Mouse (Mus musculus) embryonic facial prominence, embryonic 13.5 days (tissue): ENCODE measurements around the gene Vav1. TPM values are rescaled to one million over a fixed set of nuclear protein-coding genes. Genes with fewer than 3 reads are reported as not detected.

Source experiments
- ATAC-seq: fragments of 200-750 bp; cut with Nextera tagmentation; 2 replicates; pipeline ENCODE4 v1.8.0; 2017; ENCODE audit warnings: low read depth; ENCODE audit not compliant: insufficient number of reproducible peaks, insufficient read depth, low FRiP score, low TSS enrichment
- H3K27ac ChIP-seq: fragments of 300-500 bp; sonication (generic); 2 replicates; pipeline ENCODE4 v1.5.1; 2015; ENCODE audit warnings: moderate library complexity, mild to moderate bottlenecking, inconsistent platforms
- H3K27me3 ChIP-seq: fragments of 300-500 bp; sonication (generic); 2 replicates; pipeline ENCODE4 v1.6.1; 2015; ENCODE audit warnings: mild to moderate bottlenecking, inconsistent platforms
- H3K36me3 ChIP-seq: fragments of 300-500 bp; sonication (generic); 2 replicates; pipeline ENCODE4 v1.6.1; 2015; ENCODE audit warnings: mild to moderate bottlenecking, inconsistent platforms
- H3K4me1 ChIP-seq: fragments of 300-500 bp; sonication (generic); 2 replicates; pipeline ENCODE4 v1.6.1; 2015; ENCODE audit warnings: inconsistent platforms
- H3K4me2 ChIP-seq: fragments of 300-500 bp; sonication (generic); 2 replicates; pipeline ENCODE4 v1.6.1; 2015; ENCODE audit warnings: moderate library complexity, mild to moderate bottlenecking, inconsistent platforms
- H3K4me3 ChIP-seq: fragments of 300-500 bp; sonication (generic); 2 replicates; pipeline ENCODE4 v1.5.1; 2015; ENCODE audit warnings: mild to moderate bottlenecking, inconsistent platforms
- H3K9ac ChIP-seq: fragments of 300-500 bp; sonication (generic); 2 replicates; pipeline ENCODE4 v1.6.1; 2015; ENCODE audit warnings: mild to moderate bottlenecking, inconsistent platforms
- H3K9me3 ChIP-seq: fragments of 300-500 bp; sonication (generic); 2 replicates; pipeline ENCODE4 v1.6.1; 2016; ENCODE audit warnings: inconsistent platforms
- WGBS: fragments of 180-500 bp; shearing (Covaris S2); methylation state at CpG from one replicate; pipeline ENCODE4 v1.1.7; 2015; ENCODE audit warnings: mixed read lengths; 5-methylcytosine and 5-hydroxymethylcytosine counted together
- polyA plus RNA-seq: library from polyadenylated mRNA; unstranded; fragments of >200 nt; fragmentation: Nextera tagmentation; extraction: Ambion mirVana; gene quantifications from 2 replicates; pipeline ENCODE4 v1.2.1, GENCODE M21; 2015

Gene Vav1
- polyA plus RNA-seq, 1 experiment from 2014 or later, result 2.6 TPM

DNA sequence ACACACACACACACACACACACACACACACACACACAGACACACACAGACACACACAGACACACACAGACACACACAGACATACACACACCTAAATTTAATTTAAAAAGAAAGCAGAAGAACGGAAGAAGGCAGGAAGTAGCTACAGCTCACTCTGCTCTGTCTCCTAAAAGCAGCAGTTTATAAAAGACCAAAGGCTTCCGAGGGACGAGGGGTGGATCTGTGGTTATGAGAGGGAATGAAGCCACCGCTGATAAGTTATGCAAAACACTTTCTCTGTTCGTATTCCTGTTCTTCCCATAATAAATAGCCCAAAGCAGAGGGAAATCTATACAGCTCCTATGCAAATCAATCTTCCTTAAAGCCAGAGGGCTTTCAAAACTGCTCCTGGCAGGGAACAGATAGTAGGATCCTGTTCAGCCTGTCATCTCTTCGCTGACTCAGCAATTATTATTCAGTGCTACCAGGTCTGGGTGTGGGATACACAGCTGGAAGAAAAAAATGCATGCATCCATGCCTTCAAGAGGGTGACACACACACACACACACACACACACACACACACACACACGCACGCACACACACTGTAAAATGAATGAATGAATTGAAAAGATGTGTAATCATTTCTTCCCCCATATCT lies 7.9 kb downstream of the Vav1 start:
- Histone ChIP-seq H3K27me3 (no peaks in the 10 kb centered on the region), H3K4me2 (no peak overlapping the region), H3K9me3 (no peaks in the 10 kb centered on the region), H3K27ac (no peak overlapping the region), H3K36me3 (no peaks in the 10 kb centered on the region), H3K4me1 (no peaks in the 10 kb centered on the region), H3K9ac (no peak overlapping the region), H3K4me3 (no peak overlapping the region)
- WGBS, result 69% methylated on average over 8 of the region's 8 CpGs
- no peak for ATAC-seq

DNA sequence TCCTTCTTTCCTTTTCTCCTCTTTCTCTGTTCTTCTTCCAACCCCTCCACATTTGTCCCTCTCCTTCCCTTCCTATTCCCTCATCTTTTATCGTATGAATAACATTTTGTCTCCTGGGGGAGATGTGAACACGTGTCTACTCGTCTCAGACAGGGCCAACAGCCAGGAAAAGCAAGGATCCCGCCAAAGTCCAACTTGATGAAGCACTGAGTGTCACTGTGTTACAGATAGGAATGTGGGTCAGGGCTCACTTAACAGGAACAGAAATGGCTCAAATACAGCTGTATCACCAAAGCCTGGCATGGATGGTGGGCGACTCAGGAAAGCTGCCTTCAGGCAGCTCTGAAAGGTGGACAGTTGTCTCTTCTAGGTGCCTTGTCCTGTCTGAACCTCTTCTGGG lies 10.4 kb downstream of the Vav1 start:
- Histone ChIP-seq H3K4me1 (no peaks in the 10 kb centered on the region), H3K9ac (no peak overlapping the region), H3K4me3 (no peak overlapping the region), H3K9me3 (no peaks in the 10 kb centered on the region), H3K36me3 (no peaks in the 10 kb centered on the region), H3K4me2 (no peak overlapping the region), H3K27me3 (no peaks in the 10 kb centered on the region), H3K27ac (no peak overlapping the region)
- WGBS, result 80% methylated on average over 5 of the region's 5 CpGs
- ATAC-seq, result no peak

DNA sequence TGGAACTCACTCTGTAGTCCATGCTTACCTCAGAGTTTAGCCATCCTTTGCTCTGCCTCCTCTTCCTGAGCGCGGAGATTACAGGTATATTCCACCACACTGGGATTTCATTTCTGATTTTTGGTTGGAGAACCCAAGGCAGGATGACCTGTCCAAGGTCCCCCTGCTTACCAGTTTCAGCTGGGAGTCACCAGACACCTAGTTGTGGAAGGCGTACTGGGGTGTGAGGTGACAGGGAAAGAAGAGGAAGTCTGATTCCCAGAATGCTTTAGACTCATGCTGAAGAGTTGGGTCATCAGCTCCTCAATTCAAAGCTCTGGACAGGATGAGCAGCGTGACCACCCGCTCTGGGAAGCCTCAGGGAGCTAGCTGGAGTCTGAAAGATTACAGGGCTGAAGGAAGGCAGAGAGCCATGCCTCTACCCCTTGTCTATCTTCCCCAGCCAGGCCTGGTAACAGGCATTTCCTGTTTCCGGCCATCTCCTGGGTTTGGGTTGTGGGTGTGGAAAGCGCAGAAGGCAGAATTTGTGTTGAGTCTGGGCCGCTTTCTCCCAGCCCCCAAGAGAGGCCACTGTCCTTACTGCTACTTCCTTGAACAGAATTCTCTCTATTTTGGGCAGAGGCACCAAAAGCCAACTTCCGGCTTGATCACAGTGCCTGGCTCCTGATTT lies 11.2 kb downstream of the Vav1 start:
- no peak for ATAC-seq
- Histone ChIP-seq H3K4me3 (no peak overlapping the region), H3K36me3 (no peaks in the 10 kb centered on the region), H3K27ac (no peak overlapping the region), H3K4me1 (no peaks in the 10 kb centered on the region), H3K9ac (no peak overlapping the region), H3K27me3 (no peaks in the 10 kb centered on the region), H3K9me3 (no peaks in the 10 kb centered on the region), H3K4me2 (no peak overlapping the region)
- 84% methylated on average over 9 of the region's 9 CpGs for WGBS

DNA sequence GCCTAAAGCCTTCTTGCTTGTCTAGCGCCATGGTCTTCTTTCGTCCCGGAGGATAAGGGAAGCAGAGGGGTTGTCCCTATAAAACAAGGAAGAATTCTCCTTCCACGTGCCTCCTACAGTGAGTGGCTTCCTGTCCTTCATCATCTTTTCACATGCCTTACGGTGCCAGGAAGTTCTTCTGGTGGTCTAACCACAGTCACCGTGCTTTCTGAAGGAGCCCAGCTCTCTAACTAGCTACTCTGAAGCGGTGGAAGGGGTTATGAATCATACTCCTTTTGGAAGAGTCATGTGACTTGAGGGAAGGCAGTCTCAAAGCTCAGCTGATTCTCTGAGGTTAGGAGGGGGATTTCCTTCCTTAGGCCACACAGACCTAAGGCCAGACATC lies 11.8 kb downstream of the Vav1 start:
- H3K4me1 ChIP-seq, result no peaks in the 10 kb centered on the region
- 85% methylated on average over 7 of the region's 7 CpGs for WGBS
- H3K36me3 ChIP-seq, result no peaks in the 10 kb centered on the region
- no peak overlapping the region for H3K4me3 ChIP-seq
- H3K9ac ChIP-seq, result no peak overlapping the region
- no peak overlapping the region for H3K27ac ChIP-seq
- H3K27me3 ChIP-seq, result no peaks in the 10 kb centered on the region
- ATAC-seq, result no peak
- H3K4me2 ChIP-seq, result no peak overlapping the region
- no peaks in the 10 kb centered on the region for H3K9me3 ChIP-seq

DNA sequence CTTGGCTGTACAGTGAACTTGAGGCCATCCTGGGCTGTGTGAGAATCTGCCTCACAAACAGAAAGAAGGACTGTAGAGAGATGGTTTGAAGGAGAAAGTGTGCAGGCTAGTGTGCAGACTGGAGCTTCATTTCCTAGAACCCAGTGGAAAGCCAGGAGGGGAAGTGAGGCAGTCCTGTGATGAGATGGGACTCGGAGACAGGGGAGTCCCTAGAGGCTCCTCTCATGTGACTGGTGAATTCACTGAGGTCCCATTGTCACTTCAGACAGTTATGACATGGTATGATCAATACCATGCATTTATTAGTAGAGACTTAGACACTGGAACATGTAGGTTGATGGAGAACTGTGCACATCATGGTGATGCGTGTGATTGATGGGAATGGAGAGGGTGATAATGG lies 13.4 kb downstream of the Vav1 start:
- Histone ChIP-seq H3K27me3 (no peaks in the 10 kb centered on the region), H3K27ac (no peak overlapping the region), H3K9me3 (no peaks in the 10 kb centered on the region), H3K4me3 (no peak overlapping the region), H3K36me3 (no peaks in the 10 kb centered on the region), H3K4me2 (no peak overlapping the region), H3K4me1 (no peaks in the 10 kb centered on the region), H3K9ac (no peak overlapping the region)
- 82% methylated on average over 2 of the region's 2 CpGs for WGBS
- no peak for ATAC-seq

DNA sequence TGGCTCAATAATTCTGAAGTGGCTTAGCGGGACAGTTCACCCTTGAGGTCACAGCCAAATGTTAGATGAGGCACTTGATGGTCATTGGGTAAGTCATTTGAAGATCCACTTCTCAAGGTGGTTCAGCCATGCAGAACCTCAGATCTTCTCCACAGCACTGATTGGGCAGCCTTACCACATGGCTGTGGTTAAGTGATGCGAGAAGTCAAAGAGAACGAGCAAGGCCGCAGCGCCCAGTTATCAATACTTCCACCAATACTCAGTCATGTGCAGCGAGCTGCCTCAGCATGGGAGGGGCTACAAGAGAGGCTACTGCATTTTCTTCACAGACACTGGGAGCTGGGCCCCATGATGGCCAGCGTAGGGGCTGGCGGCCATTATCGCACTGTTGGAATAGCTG lies 14.1 kb downstream of the Vav1 start:
- Histone ChIP-seq H3K36me3 (no peaks in the 10 kb centered on the region), H3K9ac (no peak overlapping the region), H3K27me3 (no peaks in the 10 kb centered on the region), H3K4me3 (no peak overlapping the region), H3K27ac (no peak overlapping the region), H3K4me1 (no peaks in the 10 kb centered on the region), H3K4me2 (no peak overlapping the region), H3K9me3 (no peaks in the 10 kb centered on the region)
- ATAC-seq, result no peak
- WGBS, result 86% methylated on average over 9 of the region's 9 CpGs

DNA sequence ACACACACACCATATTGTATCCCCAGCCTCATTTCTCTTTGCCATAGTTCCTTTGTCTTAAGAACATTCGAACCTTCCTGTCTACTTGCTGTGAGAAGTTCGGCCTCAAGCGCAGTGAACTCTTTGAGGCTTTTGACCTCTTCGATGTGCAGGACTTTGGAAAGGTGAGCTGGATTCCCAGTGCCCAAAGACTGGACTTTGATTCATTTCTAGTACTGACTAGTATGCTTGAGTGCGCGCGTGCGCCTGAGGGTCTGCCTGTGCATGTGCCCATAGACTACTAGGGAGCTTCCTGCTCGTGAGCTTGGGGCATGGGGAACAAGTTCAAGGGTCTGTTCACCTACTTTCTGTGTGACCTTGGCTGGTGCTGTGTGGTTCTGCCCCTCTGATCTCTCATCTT lies 17.0 kb downstream of the Vav1 start:
- no peak for ATAC-seq
- Histone ChIP-seq H3K36me3 (no peaks in the 10 kb centered on the region), H3K4me2 (no peak overlapping the region), H3K9me3 (no peaks in the 10 kb centered on the region), H3K27me3 (no peaks in the 10 kb centered on the region), H3K4me3 (no peak overlapping the region), H3K9ac (no peak overlapping the region), H3K4me1 (no peaks in the 10 kb centered on the region), H3K27ac (no peak overlapping the region)
- WGBS, result 90% methylated on average over 9 of the region's 9 CpGs

DNA sequence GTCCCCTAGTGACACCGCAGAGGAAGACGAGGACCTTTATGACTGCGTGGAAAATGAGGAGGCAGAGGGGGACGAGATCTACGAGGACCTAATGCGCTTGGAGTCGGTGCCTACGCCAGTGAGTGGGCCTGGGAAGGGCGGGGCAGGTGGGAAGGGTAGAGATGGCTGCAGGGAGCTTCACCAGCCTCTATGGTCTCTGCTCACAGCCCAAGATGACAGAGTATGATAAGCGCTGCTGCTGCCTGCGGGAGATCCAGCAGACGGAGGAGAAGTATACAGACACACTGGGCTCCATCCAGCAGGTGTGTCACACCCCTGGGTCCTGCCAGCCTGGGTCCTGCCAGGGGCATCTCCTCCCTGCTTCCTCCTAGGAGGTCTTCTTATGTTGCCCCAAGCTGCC lies 18.1 kb downstream of the Vav1 start:
- no peaks in the 10 kb centered on the region for H3K27me3 ChIP-seq
- H3K4me2 ChIP-seq, result no peak overlapping the region
- H3K4me1 ChIP-seq, result no peaks in the 10 kb centered on the region
- H3K4me3 ChIP-seq, result no peak overlapping the region
- no peaks in the 10 kb centered on the region for H3K36me3 ChIP-seq
- WGBS, result 89% methylated on average over 12 of the region's 12 CpGs
- H3K9ac ChIP-seq, result no peak overlapping the region
- no peak for ATAC-seq
- H3K9me3 ChIP-seq, result no peaks in the 10 kb centered on the region
- H3K27ac ChIP-seq, result no peak overlapping the region

DNA sequence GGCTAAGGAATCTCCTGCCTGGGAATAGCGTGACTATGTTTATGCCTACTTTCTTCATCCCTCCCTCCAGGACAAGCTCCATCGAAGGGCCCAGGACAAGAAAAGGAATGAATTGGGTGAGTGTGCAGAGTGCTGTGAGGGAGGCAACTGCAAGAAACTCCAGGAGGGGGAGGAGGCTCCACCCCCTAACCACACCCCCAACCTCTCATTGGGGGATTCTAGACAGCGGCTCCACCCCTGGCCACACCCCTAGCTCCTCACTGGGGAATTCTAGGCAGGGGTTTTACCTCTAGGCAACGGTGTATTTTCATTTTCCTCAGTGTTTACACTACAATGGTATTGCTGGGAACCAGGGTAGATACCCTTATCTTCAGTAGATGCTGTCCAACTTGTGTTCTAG lies 26.7 kb downstream of the Vav1 start:
- Histone ChIP-seq H3K27ac (no peak overlapping the region), H3K9ac (no peak overlapping the region), H3K4me2 (no peak overlapping the region), H3K4me1 (no peaks in the 10 kb centered on the region), H3K27me3 (no peaks in the 10 kb centered on the region), H3K4me3 (no peak overlapping the region), H3K9me3 (no peaks in the 10 kb centered on the region), H3K36me3 (no peaks in the 10 kb centered on the region)
- ATAC-seq, result no peak
- WGBS, result 66% methylated on average over 4 of the region's 4 CpGs

DNA sequence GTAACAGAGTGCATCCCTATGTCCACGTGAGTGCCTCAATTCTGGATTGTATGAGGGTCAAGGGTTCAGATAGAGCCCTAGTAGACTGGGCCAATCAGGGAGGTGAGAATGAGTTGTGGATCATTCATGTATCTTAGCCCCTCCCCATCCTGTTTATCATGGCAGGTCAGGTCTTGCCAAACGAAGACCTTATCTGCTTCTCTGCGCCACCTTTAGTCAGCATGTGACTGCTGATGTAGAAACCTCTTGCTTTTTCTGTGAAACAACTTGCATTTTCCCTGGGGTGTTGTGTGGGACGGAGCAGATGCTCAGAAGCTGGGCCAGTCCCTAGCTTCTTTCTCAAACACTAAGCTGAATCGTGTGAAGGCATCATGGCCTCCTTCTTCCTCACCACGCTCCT lies 28.2 kb downstream of the Vav1 start:
- Histone ChIP-seq H3K4me1 (no peaks in the 10 kb centered on the region), H3K4me3 (no peak overlapping the region), H3K27ac (no peak overlapping the region), H3K9me3 (no peaks in the 10 kb centered on the region), H3K9ac (no peak overlapping the region), H3K36me3 (no peaks in the 10 kb centered on the region), H3K27me3 (no peaks in the 10 kb centered on the region), H3K4me2 (no peak overlapping the region)
- ATAC-seq, result no peak
- WGBS, result 77% methylated on average over 6 of the region's 6 CpGs

DNA sequence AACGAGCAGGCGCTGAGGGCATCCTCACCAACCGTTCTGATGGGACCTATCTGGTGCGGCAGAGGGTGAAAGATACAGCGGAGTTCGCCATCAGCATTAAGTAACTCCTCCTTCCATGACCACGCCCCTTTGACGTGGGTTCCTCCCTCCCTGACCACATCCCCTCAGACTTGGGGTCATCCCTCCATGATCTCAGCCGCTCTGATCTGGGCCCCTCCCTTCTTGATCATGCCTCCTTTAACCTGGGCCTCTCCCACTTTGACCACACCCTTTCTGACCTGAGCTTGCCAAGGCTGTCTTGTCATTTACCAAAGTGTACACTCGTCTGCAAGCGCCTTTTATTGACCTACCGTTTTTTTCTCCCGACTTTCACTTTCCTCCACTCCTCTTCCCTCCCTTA lies 32.9 kb downstream of the Vav1 start:
- Histone ChIP-seq H3K27me3 (no peaks in the 10 kb centered on the region), H3K4me2 (no peak overlapping the region), H3K36me3 (no peaks in the 10 kb centered on the region), H3K9me3 (no peaks in the 10 kb centered on the region), H3K9ac (no peak overlapping the region), H3K27ac (no peak overlapping the region), H3K4me1 (no peaks in the 10 kb centered on the region), H3K4me3 (no peak overlapping the region)
- 32% methylated on average over 13 of the region's 13 CpGs for WGBS
- ATAC-seq, result no peak

DNA sequence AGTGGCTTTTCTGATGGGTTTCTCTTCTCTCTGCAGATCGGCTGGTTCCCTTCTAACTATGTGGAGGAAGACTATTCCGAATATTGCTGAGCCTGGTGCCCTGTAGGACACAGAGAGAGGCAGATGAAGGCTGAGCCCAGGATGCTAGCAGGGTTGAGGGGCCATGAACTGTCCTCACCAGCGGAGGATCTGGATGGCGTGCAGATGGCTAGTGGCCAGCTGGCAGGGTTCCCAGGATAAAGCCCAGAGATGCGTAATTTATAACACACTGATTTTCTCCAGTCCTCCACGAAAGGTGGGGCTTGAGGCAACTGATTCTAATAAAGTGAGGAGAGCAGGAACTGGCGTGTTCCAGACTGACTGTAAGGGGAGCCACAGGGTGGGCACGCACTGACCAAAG lies 48.7 kb downstream of the Vav1 start:
- no peaks in the 10 kb centered on the region for H3K4me1 ChIP-seq
- H3K27me3 ChIP-seq, result no peaks in the 10 kb centered on the region
- no peaks in the 10 kb centered on the region for H3K36me3 ChIP-seq
- H3K4me2 ChIP-seq, result no peak overlapping the region
- H3K9ac ChIP-seq, result no peak overlapping the region
- H3K4me3 ChIP-seq, result no peak overlapping the region
- no peak overlapping the region for H3K27ac ChIP-seq
- ATAC-seq, result no peak
- H3K9me3 ChIP-seq, result no peaks in the 10 kb centered on the region
- 70% methylated on average over 8 of the region's 8 CpGs for WGBS
